Mouse (Mus musculus): ENCODE measurements around the gene Hoxb7. TPM values are rescaled to one million over a fixed set of nuclear protein-coding genes. Genes with fewer than 3 reads are reported as not detected.

Gene Hoxb7
- total and polyA plus RNA-seq, 2 experiments from 2014 or later, result not detected

GRCm38 (mm10) chr11:96287411-96287810 is 988 bp downstream of the Hoxb7 start:
- Histone ChIP-seq H3K4me2 (ENCODE audit: low read depth, low read length, poor library complexity, severe bottlenecking) (no peak overlapping the region), H3K9ac (replicated peaks; ENCODE audit: low read length, poor library complexity, severe bottlenecking) (no peak overlapping the region), H3K4me1 (ENCODE audit: insufficient read depth, low read length) (no peaks in the 10 kb centered on the region), H3K27ac (ENCODE audit: low read depth, low read length) (no peak overlapping the region), H3K9me3 (ENCODE audit: low read length) (no peaks in the 10 kb centered on the region), H3K27me3 (ENCODE audit: insufficient read depth, low read length) (peaks cover 80% of the 10 kb centered on the region), H3K36me3 (ENCODE audit: insufficient read depth, low read length) (no peaks in the 10 kb centered on the region), H3K4me3 (ENCODE audit: low read depth, low read length) (no peak overlapping the region)
- no peak for DNase-seq (ENCODE audit: low spot score)
- WGBS, result 0% methylated on average over 9 of the region's 9 CpGs
- ATAC-seq (ENCODE audit: low FRiP score), result no peak
- TF ChIP-seq CTCF (IDR thresholded peaks at IDR 0.05), result no peak

GRCm38 (mm10) chr11:96288455-96289221 is 2.2 kb downstream of the Hoxb7 start:
- Histone ChIP-seq H3K9ac (replicated peaks; ENCODE audit: low read length, poor library complexity, severe bottlenecking) (no peak overlapping the region), H3K27me3 (ENCODE audit: insufficient read depth, low read length) (peaks cover 82% of the 10 kb centered on the region), H3K9me3 (ENCODE audit: low read length) (no peaks in the 10 kb centered on the region), H3K4me2 (ENCODE audit: low read depth, low read length, poor library complexity, severe bottlenecking) (no peak overlapping the region), H3K36me3 (ENCODE audit: insufficient read depth, low read length) (no peaks in the 10 kb centered on the region), H3K4me1 (ENCODE audit: insufficient read depth, low read length) (no peaks in the 10 kb centered on the region), H3K4me3 (ENCODE audit: low read depth, low read length) (no peak overlapping the region), H3K27ac (ENCODE audit: low read depth, low read length) (no peak overlapping the region)
- ATAC-seq (ENCODE audit: low FRiP score) (no peak), DNase-seq (ENCODE audit: low spot score) (no peak)
- 13% methylated on average over 1 of the region's 1 CpGs for WGBS
- TF ChIP-seq CTCF (IDR thresholded peaks at IDR 0.05), result no peak

GRCm38 (mm10) chr11:96289293-96289692 is 2.9 kb downstream of the Hoxb7 start:
- H3K27ac ChIP-seq (ENCODE audit: low read depth, low read length), result no peak overlapping the region
- H3K9me3 ChIP-seq (ENCODE audit: low read length), result no peaks in the 10 kb centered on the region
- DNase-seq (ENCODE audit: low spot score) (no peak), ATAC-seq (ENCODE audit: low FRiP score) (no peak)
- H3K4me3 ChIP-seq (ENCODE audit: low read depth, low read length), result no peak overlapping the region
- H3K4me1 ChIP-seq (ENCODE audit: insufficient read depth, low read length), result no peaks in the 10 kb centered on the region
- peaks cover 81% of the 10 kb centered on the region for H3K27me3 ChIP-seq (ENCODE audit: insufficient read depth, low read length)
- no peak overlapping the region for H3K9ac ChIP-seq (replicated peaks; ENCODE audit: low read length, poor library complexity, severe bottlenecking)
- no peak overlapping the region for H3K4me2 ChIP-seq (ENCODE audit: low read depth, low read length, poor library complexity, severe bottlenecking)
- WGBS, result 5% methylated on average over 21 of the region's 21 CpGs
- H3K36me3 ChIP-seq (ENCODE audit: insufficient read depth, low read length), result no peaks in the 10 kb centered on the region
- no peak for TF ChIP-seq CTCF (IDR thresholded peaks at IDR 0.05)

- DNase-seq (ENCODE audit: low spot score) (no peak), ATAC-seq (ENCODE audit: low FRiP score) (no peak)
- Histone ChIP-seq H3K4me2 (ENCODE audit: low read depth, low read length, poor library complexity, severe bottlenecking) (no peak overlapping the region), H3K27me3 (ENCODE audit: insufficient read depth, low read length) (peaks cover 81% of the 10 kb centered on the region), H3K4me3 (ENCODE audit: low read depth, low read length) (no peak overlapping the region), H3K27ac (ENCODE audit: low read depth, low read length) (no peak overlapping the region), H3K4me1 (ENCODE audit: insufficient read depth, low read length) (no peaks in the 10 kb centered on the region), H3K36me3 (ENCODE audit: insufficient read depth, low read length) (no peaks in the 10 kb centered on the region), H3K9ac (replicated peaks; ENCODE audit: low read length, poor library complexity, severe bottlenecking) (no peak overlapping the region), H3K9me3 (ENCODE audit: low read length) (no peaks in the 10 kb centered on the region)
- 7% methylated on average over 6 of the region's 6 CpGs for WGBS
- no peak for TF ChIP-seq CTCF (IDR thresholded peaks at IDR 0.05)
Observed at GRCm38 (mm10) chr11:96289837-96290236, 3.4 kb downstream of the Hoxb7 start.

- no peak overlapping the region for H3K9ac ChIP-seq (replicated peaks; ENCODE audit: low read length, poor library complexity, severe bottlenecking)
- no peaks in the 10 kb centered on the region for H3K9me3 ChIP-seq (ENCODE audit: low read length)
- TF ChIP-seq CTCF (IDR thresholded peaks at IDR 0.05), result no peak
- H3K27me3 ChIP-seq (ENCODE audit: insufficient read depth, low read length), result peaks cover 85% of the 10 kb centered on the region
- DNase-seq (ENCODE audit: low spot score), result no peak
- no peak overlapping the region for H3K27ac ChIP-seq (ENCODE audit: low read depth, low read length)
- no peak overlapping the region for H3K4me2 ChIP-seq (ENCODE audit: low read depth, low read length, poor library complexity, severe bottlenecking)
- no peak overlapping the region for H3K4me3 ChIP-seq (ENCODE audit: low read depth, low read length)
- no peaks in the 10 kb centered on the region for H3K36me3 ChIP-seq (ENCODE audit: insufficient read depth, low read length)
- no peaks in the 10 kb centered on the region for H3K4me1 ChIP-seq (ENCODE audit: insufficient read depth, low read length)
- WGBS, result 4% methylated on average over 17 of the region's 17 CpGs
- ATAC-seq (ENCODE audit: low FRiP score), result no peak
Observed at GRCm38 (mm10) chr11:96290705-96291355, 4.4 kb downstream of the Hoxb7 start.
